Mouse (Mus musculus): ENCODE measurements around the gene Ldah.

GRCm38 (mm10) chr12:8188161-8188560 is 19.7 kb upstream of the Ldah start:
- TF ChIP-seq TAL1 (IDR thresholded peaks at IDR 0.05; ENCODE audit: low read length): no peak
- no peak for TF ChIP-seq GATA1 (IDR thresholded peaks at IDR 0.05; ENCODE audit: low read length)
